Mouse (Mus musculus): ENCODE measurements around the gene Cchcr1.
A peak's percentile ranks its signal among the peaks of the same experiment; 100 is the strongest.

Cchcr1 gene

DNA sequence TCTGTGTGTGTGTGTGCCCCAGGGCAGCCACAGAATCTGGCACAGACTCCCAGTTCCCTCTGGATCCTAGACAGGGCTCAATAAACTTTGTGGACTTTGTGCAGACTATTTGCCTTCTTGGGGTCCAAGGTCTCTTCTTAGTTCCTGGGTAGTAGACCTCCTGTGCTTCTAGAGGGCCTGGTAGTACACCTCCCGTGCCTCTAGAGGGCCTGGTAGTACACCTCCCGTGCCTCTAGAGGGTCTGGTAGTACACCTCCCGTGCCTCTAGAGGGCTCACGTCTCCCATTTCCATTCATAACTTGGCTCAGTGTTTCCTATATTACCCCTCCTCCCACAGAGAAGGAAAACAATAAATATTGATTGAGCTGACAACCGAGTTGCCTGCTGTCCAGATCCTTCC is 39.9 kb downstream of the Cchcr1 start:
- peak; percentile 86 to 87 for DNase-seq

GRCm38 (mm10) chr17:35557351-35557750 is 40.5 kb downstream of the Cchcr1 start:
- DNase-seq = no peak

DNA sequence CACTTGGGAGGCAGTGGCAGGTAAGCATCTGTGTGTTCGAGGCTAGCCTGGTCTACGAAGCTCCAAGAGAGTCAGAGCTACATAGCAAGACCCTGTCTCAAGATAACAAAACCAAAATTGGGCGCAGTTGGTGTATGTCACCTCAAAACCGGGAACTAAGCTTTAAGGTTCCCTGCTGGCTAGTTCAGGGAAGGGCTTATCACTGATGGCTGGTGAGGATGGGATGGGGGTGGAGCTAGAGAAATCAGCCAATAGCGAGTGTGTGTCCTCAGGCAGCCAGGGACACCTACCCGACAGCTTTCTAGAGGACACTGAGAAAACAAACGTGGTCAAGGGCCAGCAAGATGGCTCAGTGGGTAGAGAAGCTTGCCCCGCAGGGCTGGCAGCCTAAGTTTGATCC is 41.3 kb downstream of the Cchcr1 start:
- no peak for DNase-seq

- no peak for DNase-seq
These were observed 50.2 kb downstream of the Cchcr1 start, which contains the start of gene 2300002M23Rik for GRCm38 (mm10) chr17:35567150-35567549. Gene 2300002M23Rik (plus strand): TSS chr17:35567450.

GRCm38 (mm10) chr17:35567767-35568166 is 50.9 kb downstream of the Cchcr1 start:
- DNase-seq = no peak

GRCm38 (mm10) chr17:35569091-35569944 is 52.4 kb downstream of the Cchcr1 start:
- DNase-seq = no peak

- no peak for DNase-seq
These were observed 53.9 kb downstream of the Cchcr1 start for GRCm38 (mm10) chr17:35570836-35571235.

GRCm38 (mm10) chr17:35571477-35571876 is 54.6 kb downstream of the Cchcr1 start:
- DNase-seq = no peak

DNA sequence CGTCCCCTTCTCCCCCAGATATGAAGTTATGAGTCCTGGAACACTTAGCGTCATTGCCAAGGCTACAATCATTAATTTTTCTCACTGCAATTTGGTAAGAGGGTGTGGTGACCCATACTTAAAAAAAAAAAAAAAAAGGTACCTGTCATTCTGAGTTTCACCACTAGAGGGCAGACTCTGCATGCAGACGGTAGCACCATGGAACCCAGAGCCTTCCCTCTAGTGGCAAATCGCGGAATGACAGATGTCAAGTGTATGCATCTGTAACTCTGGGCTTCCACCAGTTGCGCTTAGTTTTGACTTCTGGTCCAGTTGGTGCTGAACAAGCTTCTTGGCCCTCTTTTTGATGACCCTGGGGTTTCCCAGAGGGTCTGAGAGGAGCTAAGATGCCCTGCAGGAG is 61.3 kb downstream of the Cchcr1 start:
- DNase-seq = peak; percentile 64 to 87

Data from kidney, adult 8-10 months (tissue).